Comparison of ENCODE assay signal across 10 mouse cellular contexts in the genomic region with DNA sequence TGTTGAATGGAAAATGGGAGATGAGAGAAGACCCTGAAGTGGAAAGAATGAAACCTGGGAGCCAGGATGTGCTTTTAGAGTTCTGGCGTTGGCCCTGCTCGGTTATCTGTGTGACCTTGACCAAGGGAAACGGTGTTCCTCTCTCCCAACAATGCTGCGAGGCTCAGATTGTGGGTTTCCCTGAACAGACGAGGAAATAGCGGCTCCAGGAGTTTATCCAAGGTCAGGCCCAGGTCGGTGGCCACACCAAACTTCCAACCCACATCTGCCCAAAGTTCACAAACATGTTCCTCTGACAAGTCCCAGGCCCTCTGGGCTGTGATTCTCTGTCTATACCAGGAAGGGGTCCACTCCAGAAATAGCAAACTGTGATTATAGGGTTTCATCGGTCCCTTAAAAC.
DNase-seq lines count a peak whose midpoint lies in the region; ATAC-seq and TF ChIP-seq lines count a peak whose summit lies in the region.
"Had no signal": no experiment of that assay in that cellular context is flagged by ENCODE, and none has a peak within 500 bp of the region (broad histone marks: within the 10 kb centered on the region; RNA-seq: fewer than 3 reads in every experiment).

No protein-coding gene starts in this region.

- no peaks in the 10 kb centered on the region for H3K9me3 ChIP-seq in heart, embryonic 14.5 days (ENCODE audit: control insufficient read depth, low read length)
- no peaks in the 10 kb centered on the region for H3K9me3 ChIP-seq in liver, embryonic 11.5 days (ENCODE audit: control insufficient read depth, low read length)
- no peaks in the 10 kb centered on the region for H3K9me3 ChIP-seq in kidney, embryonic 15.5 days (replicated peaks)
- H3K9me3 ChIP-seq: neural tube, embryonic 13.5 days had no signal

- WGBS in heart, embryonic 14.5 days = 12% methylated on average over 8 of the region's 8 CpGs
- 43% methylated on average over 8 of the region's 8 CpGs for WGBS in liver, embryonic 11.5 days
- 72% methylated on average over 8 of the region's 8 CpGs for WGBS in kidney, embryonic 15.5 days

- H3K9ac ChIP-seq in heart, embryonic 14.5 days (ENCODE audit: low read length) = peak overlapping the region; percentile 25; the same call in 1 of the 2 replicates
- H3K9ac ChIP-seq in liver, embryonic 11.5 days (ENCODE audit: low read depth, low read length) = no peak overlapping the region
- no peak overlapping the region for H3K9ac ChIP-seq in kidney, embryonic 15.5 days
- H3K9ac ChIP-seq: limb, embryonic 13.5 days had no signal

- H3K27ac ChIP-seq in heart, embryonic 14.5 days (replicated peaks in 1 of 2; ENCODE audit: control insufficient read depth in 1 of 2, insufficient read depth in 1 of 2, low read depth in 2 of 2, low read length in 2 of 2) = peak overlapping the region; percentile 33 to 79; a peak in 2 of 4 replicates
- H3K27ac ChIP-seq in liver, embryonic 11.5 days (ENCODE audit: low read depth, low read length) = no peak overlapping the region
- no peak overlapping the region for H3K27ac ChIP-seq in kidney, embryonic 15.5 days
- H3K27ac ChIP-seq in layer of hippocampus, adult 2 months = no peak overlapping the region
- H3K27ac ChIP-seq: kidney, postnatal 0 days; limb, embryonic 13.5 days; neural tube, embryonic 13.5 days had no signal

- no peaks in the 10 kb centered on the region for H3K27me3 ChIP-seq in heart, embryonic 14.5 days (ENCODE audit: control insufficient read depth, insufficient read depth, low read length)
- H3K27me3 ChIP-seq in liver, embryonic 11.5 days (replicated peaks; ENCODE audit: control insufficient read depth, insufficient read depth, low read length) = no peaks in the 10 kb centered on the region; the same call in 1 of the 2 replicates
- no peaks in the 10 kb centered on the region for H3K27me3 ChIP-seq in kidney, embryonic 15.5 days
- H3K27me3 ChIP-seq: neural tube, embryonic 13.5 days had no signal

- no peak for TF ChIP-seq CTCF in layer of hippocampus, adult 2 months (conservative IDR thresholded peaks at IDR 0.05)

- H3K4me2 ChIP-seq in heart, embryonic 14.5 days (ENCODE audit: low read length) = no peak overlapping the region
- no peak overlapping the region for H3K4me2 ChIP-seq in liver, embryonic 11.5 days
- no peak overlapping the region for H3K4me2 ChIP-seq in kidney, embryonic 15.5 days

- DNase-seq in 416B (ENCODE audit: low read depth) = peak; percentile 62
- peak; percentile 97 for DNase-seq in heart, adult 11 months
- no peak for DNase-seq in liver, embryonic 11.5 days (ENCODE audit: low spot score)
- no peak for DNase-seq in c-Kit-positive CD71-positive TER-119-positive erythroid progenitor cells, embryonic 14.5 days (ENCODE audit: low spot score)
- DNase-seq in layer of hippocampus, adult 2 months (ENCODE audit: low spot score in 2 of 2) = no peak

- H3K36me3 ChIP-seq in heart, embryonic 14.5 days (ENCODE audit: control insufficient read depth, insufficient read depth, low read length) = no peaks in the 10 kb centered on the region
- H3K36me3 ChIP-seq in liver, embryonic 11.5 days (ENCODE audit: control insufficient read depth, insufficient read depth, low read length) = no peaks in the 10 kb centered on the region
- H3K36me3 ChIP-seq in kidney, embryonic 15.5 days = no peaks in the 10 kb centered on the region
- H3K36me3 ChIP-seq: limb, embryonic 13.5 days; neural tube, embryonic 13.5 days had no signal

- ATAC-seq in heart, embryonic 14.5 days (ENCODE audit: insufficient number of reproducible peaks, insufficient read depth, low FRiP score, low read depth) = peak; percentile 66
- peak; percentile 21; the same call in 1 of the 2 replicates for ATAC-seq in liver, embryonic 11.5 days (replicated peaks; ENCODE audit: low FRiP score)
- ATAC-seq in kidney, embryonic 15.5 days (replicated peaks; ENCODE audit: low FRiP score) = no peak

- H3K4me3 ChIP-seq in heart, embryonic 14.5 days (ENCODE audit: control insufficient read depth in 1 of 2, insufficient read depth in 1 of 2, low read depth in 1 of 2, low read length in 2 of 2) = no peak overlapping the region
- no peak overlapping the region for H3K4me3 ChIP-seq in liver, embryonic 11.5 days (ENCODE audit: low read depth, low read length)
- H3K4me3 ChIP-seq in kidney, embryonic 15.5 days (replicated peaks) = no peak overlapping the region
- H3K4me3 ChIP-seq in layer of hippocampus, adult 2 months = no peak overlapping the region

- peaks cover 11 to 19% of the 10 kb centered on the region in 2 experiments for H3K4me1 ChIP-seq in heart, embryonic 14.5 days (ENCODE audit: control insufficient read depth in 2 of 2, insufficient read depth in 2 of 2, low read length in 2 of 2)
- peaks cover 12% of the 10 kb centered on the region for H3K4me1 ChIP-seq in liver, embryonic 11.5 days (replicated peaks; ENCODE audit: control insufficient read depth, insufficient read depth, low read length)
- peaks cover 9% of the 10 kb centered on the region; the same call in 1 of the 2 replicates for H3K4me1 ChIP-seq in kidney, embryonic 15.5 days

Comparison
In these comparisons a context has a peak if more than half of its experiments do, and no peak if none do; other contexts are left out.
1. DNase-seq: peak in 416B (single experiment) and heart, adult 11 months (single experiment); none in liver, embryonic 11.5 days (single experiment), c-Kit-positive CD71-positive TER-119-positive erythroid progenitor cells, embryonic 14.5 days (single experiment) and layer of hippocampus, adult 2 months (0 of 2).
2. H3K27ac ChIP-seq: peak in heart, embryonic 14.5 days (2 of 2); none in liver, embryonic 11.5 days (single experiment), kidney, embryonic 15.5 days (single experiment) and layer of hippocampus, adult 2 months (single experiment).